Comparison of ENCODE assay signal across 8 mouse cellular contexts in the genomic region with DNA sequence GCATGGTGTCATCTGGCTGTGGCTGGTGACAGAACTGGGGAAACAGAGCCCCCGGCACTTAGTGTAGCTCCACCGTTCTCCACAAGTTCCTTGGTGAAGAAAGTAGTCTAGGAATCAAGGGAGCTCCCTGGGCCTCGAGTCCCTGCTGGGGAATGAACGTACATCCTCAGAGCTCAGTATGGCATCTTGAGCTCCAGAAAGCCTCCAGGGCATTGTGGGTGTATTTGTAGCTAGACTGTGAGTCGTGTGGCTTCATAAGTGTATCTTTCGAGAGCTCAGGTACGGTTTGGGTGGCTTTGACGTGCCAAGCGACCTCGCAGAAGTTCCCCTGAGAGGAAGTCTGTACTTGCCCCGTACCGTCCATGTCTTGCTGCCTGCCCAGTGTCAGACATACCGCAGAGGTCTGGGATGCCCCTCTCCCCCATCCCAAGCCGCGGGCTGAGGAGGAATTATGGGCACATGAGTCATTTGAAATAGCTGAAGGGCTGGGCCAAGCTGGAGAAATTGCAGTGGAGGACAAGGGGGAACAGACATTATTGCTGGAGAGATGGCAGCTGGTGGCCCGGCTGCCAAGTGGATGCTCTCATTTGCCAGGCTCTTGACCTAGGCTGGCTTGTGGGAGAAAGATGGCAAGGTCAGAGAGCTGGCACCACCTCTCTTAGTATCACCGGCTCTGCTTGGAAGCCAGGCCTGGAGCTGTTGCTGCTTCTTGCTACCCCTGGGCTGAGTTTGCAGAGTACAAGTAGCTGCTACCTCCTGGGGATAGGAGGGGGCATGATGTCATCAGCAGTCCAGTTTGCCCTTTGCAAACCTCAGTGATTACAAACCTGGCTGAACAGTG. TPM values are rescaled to one million over a fixed set of nuclear protein-coding genes. Genes with fewer than 3 reads are reported as not detected.
A peak's percentile ranks its signal among the peaks of the same experiment; 100 is the strongest.
DNase-seq lines count a peak whose midpoint lies in the region; ATAC-seq and TF ChIP-seq lines count a peak whose summit lies in the region.

No protein-coding gene starts in this region.

- TF ChIP-seq POLR2A in bone marrow macrophage, adult 2 months (IDR thresholded peaks at IDR 0.05; ENCODE audit: borderline replicate concordance, low read depth, low read length) = no peak
- TF ChIP-seq POLR2A in small intestine, adult 2 months (IDR thresholded peaks at IDR 0.05; ENCODE audit: low read depth, low read length) = no peak

- no peak for TF ChIP-seq CTCF in bone marrow macrophage, adult 2 months (IDR thresholded peaks at IDR 0.05; ENCODE audit: low read depth, low read length)
- TF ChIP-seq CTCF in small intestine, adult 2 months (IDR thresholded peaks at IDR 0.05; ENCODE audit: extremely low read depth, insufficient read length, insufficient replicate concordance, low read depth, low read length) = no peak

- no peak overlapping the region for H3K4me3 ChIP-seq in lung, embryonic 16.5 days (ENCODE audit: low read length)
- peak overlapping the region; percentile 40 for H3K4me3 ChIP-seq in bone marrow macrophage, adult 2 months (ENCODE audit: insufficient read depth, low read length)
- H3K4me3 ChIP-seq in heart, embryonic 13.5 days = no peak overlapping the region
- H3K4me3 ChIP-seq in small intestine, adult 2 months (ENCODE audit: low read depth, low read length) = 0 out of 2 replicates have a peak overlapping the region, but pooled peaks have one; percentile 0
- H3K4me3 ChIP-seq in forebrain, embryonic 16.5 days (replicated peaks; ENCODE audit: low read length) = no peak overlapping the region
- H3K4me3 ChIP-seq in forebrain, embryonic 14.5 days (ENCODE audit: low read depth, low read length) = no peak overlapping the region

- H3K9ac ChIP-seq in lung, embryonic 16.5 days (ENCODE audit: low read length) = no peak overlapping the region; the same call in 1 of the 2 replicates
- H3K9ac ChIP-seq in heart, embryonic 13.5 days = peak overlapping the region; percentile 28; the same call in 1 of the 2 replicates
- H3K9ac ChIP-seq in forebrain, embryonic 16.5 days (replicated peaks; ENCODE audit: low read depth, low read length) = no peak overlapping the region
- H3K9ac ChIP-seq in forebrain, embryonic 14.5 days (ENCODE audit: low read length) = no peak overlapping the region

- H3K4me2 ChIP-seq in lung, embryonic 16.5 days (ENCODE audit: low read depth, low read length) = no peak overlapping the region
- H3K4me2 ChIP-seq in heart, embryonic 13.5 days = peak overlapping the region; percentile 80
- no peak overlapping the region for H3K4me2 ChIP-seq in forebrain, embryonic 16.5 days (ENCODE audit: low read length)
- H3K4me2 ChIP-seq in forebrain, embryonic 14.5 days (ENCODE audit: low read length) = no peak overlapping the region

- no peak for ATAC-seq in lung, embryonic 16.5 days (ENCODE audit: low read depth)
- no peak for ATAC-seq in heart, embryonic 13.5 days (ENCODE audit: extremely low read depth, insufficient number of reproducible peaks, low FRiP score, low TSS enrichment)
- ATAC-seq in forebrain, embryonic 16.5 days = no peak
- no peak for ATAC-seq in forebrain, embryonic 14.5 days

- 83% methylated on average over 17 of the region's 17 CpGs for WGBS in lung, embryonic 16.5 days
- 78% methylated on average over 17 of the region's 17 CpGs for WGBS in heart, embryonic 13.5 days
- 73% methylated on average over 17 of the region's 17 CpGs for WGBS in small intestine, adult 2 months
- 89% methylated on average over 17 of the region's 17 CpGs for WGBS in forebrain, embryonic 16.5 days
- 91% methylated on average over 17 of the region's 17 CpGs for WGBS in forebrain, embryonic 14.5 days

- H3K9me3 ChIP-seq in lung, embryonic 16.5 days (ENCODE audit: control insufficient read depth, low read length) = no peaks in the 10 kb centered on the region
- H3K9me3 ChIP-seq in heart, embryonic 13.5 days = no peaks in the 10 kb centered on the region
- H3K9me3 ChIP-seq in forebrain, embryonic 16.5 days (ENCODE audit: control insufficient read depth, low read length) = no peaks in the 10 kb centered on the region
- H3K9me3 ChIP-seq in forebrain, embryonic 14.5 days (replicated peaks; ENCODE audit: control insufficient read depth, low read length) = no peaks in the 10 kb centered on the region

- DNase-seq in lung, postnatal 25 days (ENCODE audit: low spot score) = no peak
- DNase-seq in forebrain, embryonic 14.5 days (ENCODE audit: low spot score) = no peak
- no peak for DNase-seq in spleen, adult 12 weeks (ENCODE audit: low spot score)

- peaks cover 25% of the 10 kb centered on the region for H3K4me1 ChIP-seq in lung, embryonic 16.5 days (replicated peaks; ENCODE audit: control insufficient read depth, insufficient read depth, low read length)
- peaks cover 67% of the 10 kb centered on the region for H3K4me1 ChIP-seq in bone marrow macrophage, adult 2 months (ENCODE audit: control insufficient read depth, insufficient read depth, low read length)
- peaks cover 78% of the 10 kb centered on the region for H3K4me1 ChIP-seq in heart, embryonic 13.5 days
- peaks cover 21% of the 10 kb centered on the region for H3K4me1 ChIP-seq in small intestine, adult 2 months (ENCODE audit: control insufficient read depth, insufficient read depth, insufficient read length, low read length)
- peaks cover 17% of the 10 kb centered on the region for H3K4me1 ChIP-seq in forebrain, embryonic 16.5 days (replicated peaks; ENCODE audit: control insufficient read depth, insufficient read depth, low read length)
- peaks cover 10% of the 10 kb centered on the region for H3K4me1 ChIP-seq in forebrain, embryonic 14.5 days (ENCODE audit: control insufficient read depth, insufficient read depth, low read length)

- H3K27me3 ChIP-seq in lung, embryonic 16.5 days (ENCODE audit: control insufficient read depth, insufficient read depth, low read depth, low read length) = no peaks in the 10 kb centered on the region
- H3K27me3 ChIP-seq in heart, embryonic 13.5 days (replicated peaks) = no peaks in the 10 kb centered on the region
- no peaks in the 10 kb centered on the region for H3K27me3 ChIP-seq in small intestine, adult 2 months (ENCODE audit: control insufficient read depth, insufficient read depth, low read length)
- no peaks in the 10 kb centered on the region for H3K27me3 ChIP-seq in forebrain, embryonic 16.5 days (replicated peaks; ENCODE audit: control insufficient read depth, insufficient read depth, low read length)
- H3K27me3 ChIP-seq in forebrain, embryonic 14.5 days (replicated peaks; ENCODE audit: control insufficient read depth, insufficient read depth, low read length) = no peaks in the 10 kb centered on the region

- no peaks in the 10 kb centered on the region for H3K36me3 ChIP-seq in lung, embryonic 16.5 days (ENCODE audit: control insufficient read depth, insufficient read depth, low read length)
- H3K36me3 ChIP-seq in heart, embryonic 13.5 days = no peaks in the 10 kb centered on the region
- no peaks in the 10 kb centered on the region for H3K36me3 ChIP-seq in small intestine, adult 2 months (ENCODE audit: control insufficient read depth, insufficient read depth, low read length)
- H3K36me3 ChIP-seq in forebrain, embryonic 16.5 days (ENCODE audit: control insufficient read depth, insufficient read depth) = no peaks in the 10 kb centered on the region
- H3K36me3 ChIP-seq in forebrain, embryonic 14.5 days (ENCODE audit: control insufficient read depth, insufficient read depth, low read length) = no peaks in the 10 kb centered on the region

- H3K27ac ChIP-seq in lung, embryonic 16.5 days (ENCODE audit: low read length) = peak overlapping the region; percentile 30; the same call in 1 of the 2 replicates
- peak overlapping the region; percentile 86 for H3K27ac ChIP-seq in bone marrow macrophage, adult 2 months (ENCODE audit: insufficient read depth, low read depth, low read length)
- peak overlapping the region; percentile 34; the same call in 1 of the 2 replicates for H3K27ac ChIP-seq in heart, embryonic 13.5 days (replicated peaks)
- peak overlapping the region; percentile 10; the same call in 1 of the 2 replicates for H3K27ac ChIP-seq in small intestine, adult 2 months (ENCODE audit: insufficient read depth, low read depth, low read length)
- H3K27ac ChIP-seq in forebrain, embryonic 16.5 days (ENCODE audit: low read length) = no peak overlapping the region
- no peak overlapping the region for H3K27ac ChIP-seq in forebrain, embryonic 14.5 days (ENCODE audit: low read depth, low read length)

RNA-seq across cellular contexts. Expression of a gene that starts 2.9 kb away (rescaled TPM):
- polyA plus RNA-seq in lung, embryonic 16.5 days (2015; fragmentation: Nextera tagmentation; extraction: Ambion mirVana) = 66.8 and 67.9 TPM in 2 replicates
- 42.1 and 50.1 TPM in 2 replicates for polyA plus RNA-seq in bone marrow macrophage, adult 2 months (2012; ENCODE audit: insufficient read depth, insufficient read length, missing spikeins)
- polyA plus RNA-seq in heart, embryonic 13.5 days (2015; fragmentation: Nextera tagmentation; extraction: Ambion mirVana) = 36.8 and 37.5 TPM in 2 replicates
- polyA plus RNA-seq in small intestine, adult 2 months (2012; rRNA removed) = 29.8 and 35.4 TPM in 2 replicates
- 27.9 and 30.2 TPM in 2 replicates for polyA plus RNA-seq in forebrain, embryonic 16.5 days (2015; fragmentation: Nextera tagmentation; extraction: Ambion mirVana)
- polyA plus RNA-seq in forebrain, embryonic 14.5 days (2014; fragmentation: Nextera tagmentation; extraction: Ambion mirVana) = 29.5 and 30.6 TPM in 2 replicates

RNA-seq across cellular contexts. Expression of a gene that starts 23.8 kb away (rescaled TPM):
- 3.1 and 3.5 TPM in 2 replicates for polyA plus RNA-seq in lung, embryonic 16.5 days (2015; fragmentation: Nextera tagmentation; extraction: Ambion mirVana)
- polyA plus RNA-seq in bone marrow macrophage, adult 2 months (2012; ENCODE audit: insufficient read depth, insufficient read length, missing spikeins) = not detected in 2 replicates
- polyA plus RNA-seq in heart, embryonic 13.5 days (2015; fragmentation: Nextera tagmentation; extraction: Ambion mirVana) = 1.2 and 2.2 TPM in 2 replicates
- polyA plus RNA-seq in small intestine, adult 2 months (2012; rRNA removed) = 0.33 and 0.34 TPM in 2 replicates
- polyA plus RNA-seq in forebrain, embryonic 16.5 days (2015; fragmentation: Nextera tagmentation; extraction: Ambion mirVana) = 4.6 and 5.8 TPM in 2 replicates
- polyA plus RNA-seq in forebrain, embryonic 14.5 days (2014; fragmentation: Nextera tagmentation; extraction: Ambion mirVana) = 2.5 and 4.6 TPM in 2 replicates

RNA-seq across cellular contexts. Expression of a gene that starts 27.1 kb away (rescaled TPM):
- 0.84 and 1.0 TPM in 2 replicates for polyA plus RNA-seq in lung, embryonic 16.5 days (2015; fragmentation: Nextera tagmentation; extraction: Ambion mirVana)
- 3.0 and 4.7 TPM in 2 replicates for polyA plus RNA-seq in bone marrow macrophage, adult 2 months (2012; ENCODE audit: insufficient read depth, insufficient read length, missing spikeins)
- 1.6 and 1.9 TPM in 2 replicates for polyA plus RNA-seq in heart, embryonic 13.5 days (2015; fragmentation: Nextera tagmentation; extraction: Ambion mirVana)
- 1.5 and 2.2 TPM in 2 replicates for polyA plus RNA-seq in small intestine, adult 2 months (2012; rRNA removed)
- polyA plus RNA-seq in forebrain, embryonic 16.5 days (2015; fragmentation: Nextera tagmentation; extraction: Ambion mirVana) = 0.75 and 1.4 TPM in 2 replicates
- polyA plus RNA-seq in forebrain, embryonic 14.5 days (2014; fragmentation: Nextera tagmentation; extraction: Ambion mirVana) = 1.4 and 2.2 TPM in 2 replicates

RNA-seq across cellular contexts. Expression of a gene that starts 46.8 kb away (rescaled TPM):
- polyA plus RNA-seq in lung, embryonic 16.5 days (2015; fragmentation: Nextera tagmentation; extraction: Ambion mirVana) = 31.1 TPM in 2 replicates
- 26.4 and 28.4 TPM in 2 replicates for polyA plus RNA-seq in bone marrow macrophage, adult 2 months (2012; ENCODE audit: insufficient read depth, insufficient read length, missing spikeins)
- 17.8 and 19.4 TPM in 2 replicates for polyA plus RNA-seq in heart, embryonic 13.5 days (2015; fragmentation: Nextera tagmentation; extraction: Ambion mirVana)
- polyA plus RNA-seq in small intestine, adult 2 months (2012; rRNA removed) = 18.3 and 40.0 TPM in 2 replicates
- 34.7 and 36.7 TPM in 2 replicates for polyA plus RNA-seq in forebrain, embryonic 16.5 days (2015; fragmentation: Nextera tagmentation; extraction: Ambion mirVana)
- 19.0 and 25.2 TPM in 2 replicates for polyA plus RNA-seq in forebrain, embryonic 14.5 days (2014; fragmentation: Nextera tagmentation; extraction: Ambion mirVana)

Comparison
In these comparisons a context has a peak if more than half of its experiments do, and no peak if none do; other contexts are left out.
1. H3K27ac ChIP-seq: peak in lung, embryonic 16.5 days (single experiment), bone marrow macrophage, adult 2 months (single experiment), heart, embryonic 13.5 days (single experiment) and small intestine, adult 2 months (single experiment); none in forebrain, embryonic 16.5 days (single experiment) and forebrain, embryonic 14.5 days (single experiment).
2. H3K4me3 ChIP-seq: peak in bone marrow macrophage, adult 2 months (single experiment) and small intestine, adult 2 months (single experiment); none in lung, embryonic 16.5 days (single experiment), heart, embryonic 13.5 days (single experiment), forebrain, embryonic 16.5 days (single experiment) and forebrain, embryonic 14.5 days (single experiment).